In genomic region chr2:93096078-93096729, GRCm38 (mm10) we compare ENCODE assay signal across 15 mouse cellular contexts. TPM values are rescaled to one million over a fixed set of nuclear protein-coding genes. Genes with fewer than 3 reads are reported as not detected.
DNase-seq lines count a peak whose midpoint lies in the region; ATAC-seq lines count a peak whose summit lies in the region.
"Had no signal": no experiment of that assay in that cellular context is flagged by ENCODE, and none has a peak within 500 bp of the region (broad histone marks: within the 10 kb centered on the region; RNA-seq: fewer than 3 reads in every experiment).

No protein-coding gene starts in this region.

- DNase-seq in forebrain, embryonic 14.5 days (ENCODE audit: low spot score): peak; percentile 90
- no peak for DNase-seq in forebrain, embryonic 10.5 days (ENCODE audit: extremely low spot score, low spot score)
- peak; percentile 44 for DNase-seq in left cerebral cortex, postnatal 4 days
- no peak for DNase-seq in left cerebral cortex, adult 9 months (ENCODE audit: low spot score in 2 of 2)
- no peak for DNase-seq in adrenal gland, postnatal 36 days
- DNase-seq: adrenal gland, postnatal 14 days; cerebellum, adult 11 months; kidney, adult 11 months; kidney, postnatal 4 days; layer of hippocampus, adult 9-11 months had no signal

- ATAC-seq in forebrain, embryonic 14.5 days: peak; percentile 88
- peak; percentile 65 for ATAC-seq in midbrain, embryonic 15.5 days (replicated peaks)
- ATAC-seq in erythroid progenitor cell, adult 5-6 weeks (replicated peaks; ENCODE audit: low FRiP score, poor library complexity, severe bottlenecking): no peak

- no peaks in the 10 kb centered on the region for H3K36me3 ChIP-seq in forebrain, embryonic 14.5 days (ENCODE audit: control insufficient read depth, insufficient read depth, low read length)
- H3K36me3 ChIP-seq in forebrain, embryonic 10.5 days (replicated peaks): no peaks in the 10 kb centered on the region
- H3K36me3 ChIP-seq in midbrain, embryonic 15.5 days (replicated peaks): no peaks in the 10 kb centered on the region
- H3K36me3 ChIP-seq: heart, embryonic 10.5 days; midbrain, embryonic 12.5 days; stomach, embryonic 15.5 days had no signal

- intact Hi-C loops in left cerebral cortex, postnatal 4 days (cut with DNase I): no loop called here

- peaks cover 17% of the 10 kb centered on the region for H3K4me1 ChIP-seq in forebrain, embryonic 14.5 days (ENCODE audit: control insufficient read depth, insufficient read depth, low read length)
- peaks cover 24% of the 10 kb centered on the region for H3K4me1 ChIP-seq in forebrain, embryonic 10.5 days
- H3K4me1 ChIP-seq in midbrain, embryonic 15.5 days: peaks cover 17% of the 10 kb centered on the region

- 42% methylated on average over 6 of the region's 6 CpGs for WGBS in forebrain, embryonic 14.5 days
- 82% methylated on average over 6 of the region's 6 CpGs for WGBS in forebrain, embryonic 10.5 days
- 54% methylated on average over 6 of the region's 6 CpGs for WGBS in midbrain, embryonic 15.5 days

- no peaks in the 10 kb centered on the region for H3K9me3 ChIP-seq in forebrain, embryonic 14.5 days (replicated peaks; ENCODE audit: control insufficient read depth, low read length)
- no peaks in the 10 kb centered on the region for H3K9me3 ChIP-seq in forebrain, embryonic 10.5 days
- no peaks in the 10 kb centered on the region for H3K9me3 ChIP-seq in midbrain, embryonic 15.5 days
- H3K9me3 ChIP-seq: heart, embryonic 10.5 days; midbrain, embryonic 12.5 days; stomach, embryonic 15.5 days had no signal

- peak overlapping the region; percentile 27; the same call in 1 of the 2 replicates for H3K27ac ChIP-seq in forebrain, embryonic 14.5 days (ENCODE audit: low read depth, low read length)
- H3K27ac ChIP-seq in forebrain, embryonic 10.5 days: no peak overlapping the region
- H3K27ac ChIP-seq in midbrain, embryonic 15.5 days: no peak overlapping the region
- H3K27ac ChIP-seq: heart, embryonic 10.5 days; midbrain, embryonic 12.5 days; stomach, embryonic 15.5 days had no signal

- H3K4me2 ChIP-seq in forebrain, embryonic 14.5 days (ENCODE audit: low read length): no peak overlapping the region
- H3K4me2 ChIP-seq in midbrain, embryonic 15.5 days: no peak overlapping the region
- H3K4me2 ChIP-seq: midbrain, embryonic 12.5 days; stomach, embryonic 15.5 days had no signal

- no peak overlapping the region for H3K9ac ChIP-seq in forebrain, embryonic 14.5 days (ENCODE audit: low read length)
- no peak overlapping the region for H3K9ac ChIP-seq in midbrain, embryonic 15.5 days
- H3K9ac ChIP-seq: midbrain, embryonic 12.5 days; stomach, embryonic 15.5 days had no signal

- no peak overlapping the region for H3K4me3 ChIP-seq in forebrain, embryonic 14.5 days (ENCODE audit: low read depth, low read length)
- no peak overlapping the region for H3K4me3 ChIP-seq in forebrain, embryonic 10.5 days
- H3K4me3 ChIP-seq in midbrain, embryonic 15.5 days: no peak overlapping the region
- H3K4me3 ChIP-seq: heart, embryonic 10.5 days; midbrain, embryonic 12.5 days; stomach, embryonic 15.5 days had no signal

- H3K27me3 ChIP-seq in forebrain, embryonic 14.5 days (replicated peaks; ENCODE audit: control insufficient read depth, insufficient read depth, low read length): no peaks in the 10 kb centered on the region
- H3K27me3 ChIP-seq in forebrain, embryonic 10.5 days (ENCODE audit: poor library complexity, severe bottlenecking): no peaks in the 10 kb centered on the region; the same call in 1 of the 2 replicates
- H3K27me3 ChIP-seq in midbrain, embryonic 15.5 days (replicated peaks): no peaks in the 10 kb centered on the region
- H3K27me3 ChIP-seq: midbrain, embryonic 12.5 days; stomach, embryonic 15.5 days had no signal

RNA-seq across cellular contexts. Expression of gene Prdm11, which starts 50.2 kb away (rescaled TPM):
- 0.76 and 0.96 TPM in 2 replicates for polyA plus RNA-seq in forebrain, embryonic 14.5 days (2014; fragmentation: Nextera tagmentation; extraction: Ambion mirVana)
- 1.7 and 2.0 TPM in 2 replicates for polyA plus RNA-seq in forebrain, embryonic 10.5 days (2016; fragmentation: Nextera tagmentation; extraction: Ambion mirVana)
- 10 to 100 TPM; 29.2 to 30.8 TPM for total RNA-seq in left cerebral cortex, postnatal 4 days (2021)
- 3.5 and 3.7 TPM in 2 replicates for polyA plus RNA-seq in midbrain, embryonic 15.5 days (2015; fragmentation: Nextera tagmentation; extraction: Ambion mirVana)
- total RNA-seq in erythroid progenitor cell, adult 5-6 weeks (2015; ENCODE audit: low replicate concordance): 0.84 and 2.2 TPM in 2 replicates
- 0.26 and 7.7 TPM in 2 replicates for total RNA-seq in erythroid progenitor cell, adult 5-6 weeks (2017; ENCODE audit: low replicate concordance)
- total RNA-seq in adrenal gland, postnatal 36 days (2021): 10 to 100 TPM; 43.5 to 58.3 TPM

Comparison
In these comparisons a context has a peak if more than half of its experiments do, and no peak if none do; other contexts are left out.
1. DNase-seq: peak in forebrain, embryonic 14.5 days (single experiment) and left cerebral cortex, postnatal 4 days (single experiment); none in forebrain, embryonic 10.5 days (single experiment), left cerebral cortex, adult 9 months (0 of 2) and adrenal gland, postnatal 36 days (0 of 2).